Mouse (Mus musculus): Measurements from ENCODE around the gene Zfp697.
A peak's percentile ranks its signal among the peaks of the same experiment; 100 is the strongest.
"Not testable (repeated sequence)": the region's sequence is repeated elsewhere in the genome, so short reads cannot be mapped to it uniquely, and the experiment has no call there.

The Zfp697 gene

GRCm38 (mm10) chr3:98368776-98369175, 13.5 kb upstream of the Zfp697 start:
- no peak for DNase-seq (ENCODE audit: low spot score in 2 of 2)

DNA sequence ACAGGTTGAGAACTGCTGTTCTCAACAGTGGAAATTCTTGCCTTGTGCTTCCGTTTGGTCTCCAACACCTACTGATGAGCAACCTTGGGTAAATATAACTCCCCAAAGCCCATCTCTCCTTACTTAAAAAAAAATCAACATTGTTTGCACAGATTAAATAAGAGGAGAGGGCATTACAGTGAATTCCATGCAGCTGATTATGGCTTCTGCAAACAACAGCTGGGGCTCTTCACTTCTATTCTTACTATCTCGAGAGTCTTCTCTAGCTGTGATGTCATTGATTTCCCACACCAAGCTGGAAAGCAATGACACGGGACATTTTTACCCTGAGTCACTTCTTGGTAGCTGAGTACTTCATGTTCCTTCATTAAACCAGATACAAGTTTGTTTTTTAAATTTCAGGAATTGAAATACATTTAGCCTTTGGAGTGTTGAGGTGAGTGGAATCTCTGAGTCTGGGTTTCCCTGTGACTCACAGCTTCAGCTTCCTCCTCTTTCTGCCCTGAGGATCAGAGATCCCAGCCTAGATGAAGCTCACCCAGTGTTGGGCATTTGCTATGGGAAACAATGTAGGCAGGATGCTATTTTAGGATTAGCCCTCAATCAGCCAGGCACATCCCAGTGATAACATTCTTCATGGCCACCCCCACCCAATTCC, 8.1 kb upstream of the Zfp697 start:
- no peak for DNase-seq (ENCODE audit: low spot score in 2 of 2)

DNA sequence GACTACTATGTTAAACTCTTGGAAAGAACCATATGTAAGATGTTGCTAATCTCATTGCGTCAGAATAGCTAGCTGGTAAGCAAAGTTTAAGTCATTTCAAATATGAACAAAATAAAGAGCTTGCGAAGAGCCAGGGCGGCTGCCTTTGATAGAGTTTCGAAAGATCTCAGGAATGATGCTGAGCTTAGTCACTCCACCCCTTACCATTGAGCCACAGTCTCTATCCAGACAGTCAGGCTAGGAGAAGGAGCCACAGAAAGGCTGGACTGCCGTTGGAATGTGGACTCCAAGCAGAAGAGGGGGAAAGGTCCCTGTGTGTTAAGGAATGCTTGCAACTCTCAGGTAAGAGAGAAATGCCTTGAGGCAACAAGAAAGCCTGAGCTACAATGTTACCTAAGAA, 7.3 kb upstream of the Zfp697 start:
- no peak for DNase-seq (ENCODE audit: low spot score in 2 of 2)

GRCm38 (mm10) chr3:98378267-98378666, 4.0 kb upstream of the Zfp697 start:
- DNase-seq (ENCODE audit: low spot score in 2 of 2) = no peak

GRCm38 (mm10) chr3:98379236-98379635, 3.0 kb upstream of the Zfp697 start:
- no peak for DNase-seq (ENCODE audit: low spot score in 2 of 2)

DNA sequence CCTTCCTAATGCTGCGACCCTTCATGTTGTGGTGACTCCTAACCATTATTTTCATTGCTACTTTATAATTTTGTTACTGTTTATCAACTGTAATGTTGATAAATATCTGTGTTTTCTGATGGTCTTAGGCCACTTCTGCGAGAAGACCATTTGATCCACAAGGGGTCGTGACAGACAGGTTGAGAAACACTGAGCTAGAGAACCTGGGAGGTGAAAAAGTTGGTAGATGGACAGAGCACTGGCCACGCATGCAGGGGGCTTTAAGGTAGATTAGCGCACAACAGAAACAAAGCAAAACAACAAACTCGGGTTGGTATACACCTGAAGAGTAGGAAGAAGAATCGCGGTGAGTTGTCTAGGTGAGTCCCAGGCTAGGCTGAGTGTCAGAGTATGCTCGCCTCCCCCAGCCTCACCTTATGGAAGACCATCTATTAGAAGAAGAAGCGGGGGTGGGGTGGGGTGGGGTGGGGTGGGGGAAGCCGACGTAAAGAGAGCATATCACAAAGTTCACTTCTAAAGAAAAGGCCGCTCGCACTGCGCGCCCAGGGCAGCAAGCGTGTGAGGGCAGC, 500 bp upstream of the Zfp697 start:
- no peak for DNase-seq (ENCODE audit: low spot score in 2 of 2)

DNA sequence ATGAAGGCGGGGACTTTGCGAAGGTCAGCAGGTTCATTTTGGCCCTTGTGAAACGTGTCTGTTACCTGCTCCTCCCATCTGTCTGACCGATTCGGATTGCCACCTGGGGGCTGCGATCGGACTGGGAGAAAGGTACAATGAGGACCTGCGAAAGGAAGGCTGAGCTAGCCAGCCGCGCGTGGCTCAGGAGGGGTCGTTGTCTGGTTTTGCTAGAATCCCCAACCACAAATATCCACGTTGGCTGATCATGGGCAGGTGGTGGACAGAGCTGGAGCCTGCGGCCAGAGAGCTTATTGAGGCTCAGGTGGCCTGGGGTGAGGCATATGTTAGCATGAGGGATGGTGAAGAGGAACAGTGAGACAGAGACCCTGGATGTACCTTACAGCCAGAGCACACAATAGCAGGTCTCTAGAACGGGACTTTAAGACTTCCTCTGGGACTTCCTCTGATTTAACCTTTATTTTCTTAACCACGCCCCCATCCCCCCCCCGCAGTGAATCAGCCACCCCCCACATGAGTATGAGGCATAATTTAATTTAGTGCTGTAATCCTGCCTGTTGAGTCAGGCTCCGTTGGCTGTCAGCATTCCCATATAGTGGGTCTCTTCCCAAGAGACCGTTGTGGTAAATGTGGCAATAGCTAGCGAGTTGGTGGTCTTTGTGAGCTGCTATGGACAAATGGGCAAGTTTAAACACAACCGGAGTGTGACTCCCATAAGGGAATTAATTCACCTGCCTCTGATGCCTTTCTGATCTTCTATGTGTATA, 946 bp downstream of the Zfp697 start:
- no peak for DNase-seq (ENCODE audit: low spot score in 2 of 2)

DNA sequence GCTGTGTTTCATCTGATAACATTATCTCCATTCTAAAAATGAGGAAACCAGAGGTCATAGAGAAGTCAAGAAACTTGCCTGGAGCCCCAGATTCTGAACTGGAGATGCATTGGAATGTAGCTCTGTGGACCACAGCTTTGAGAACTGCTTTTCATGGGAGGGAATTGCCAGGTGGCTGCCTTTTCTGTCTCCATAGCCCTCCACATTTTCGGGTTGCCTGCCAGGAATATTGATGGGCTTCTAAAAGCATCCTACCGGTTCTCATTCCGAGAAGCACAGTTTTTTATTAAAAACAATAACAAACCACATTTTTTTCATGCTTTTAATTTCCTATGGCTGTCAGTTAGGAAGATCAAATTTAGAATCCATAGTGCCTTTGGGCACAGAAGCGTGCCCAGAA, 4.8 kb downstream of the Zfp697 start:
- no peak for DNase-seq (ENCODE audit: low spot score in 2 of 2)

GRCm38 (mm10) chr3:98387756-98388155, 5.5 kb downstream of the Zfp697 start:
- no peak for DNase-seq (ENCODE audit: low spot score in 2 of 2)

GRCm38 (mm10) chr3:98389305-98389704, 7.0 kb downstream of the Zfp697 start:
- no peak for DNase-seq (ENCODE audit: low spot score in 2 of 2)

GRCm38 (mm10) chr3:98404268-98404895, 22.1 kb downstream of the Zfp697 start:
- DNase-seq (ENCODE audit: low spot score in 2 of 2) = not testable (repeated sequence)

- not testable (repeated sequence) for DNase-seq (ENCODE audit: low spot score in 2 of 2)
Measured at GRCm38 (mm10) chr3:98405877-98406276, 23.6 kb downstream of the Zfp697 start.

- DNase-seq (ENCODE audit: low spot score in 2 of 2) = peak in 1 of 2 experiments; percentile 11
Measured at GRCm38 (mm10) chr3:98406569-98407144, 24.4 kb downstream of the Zfp697 start.

DNA sequence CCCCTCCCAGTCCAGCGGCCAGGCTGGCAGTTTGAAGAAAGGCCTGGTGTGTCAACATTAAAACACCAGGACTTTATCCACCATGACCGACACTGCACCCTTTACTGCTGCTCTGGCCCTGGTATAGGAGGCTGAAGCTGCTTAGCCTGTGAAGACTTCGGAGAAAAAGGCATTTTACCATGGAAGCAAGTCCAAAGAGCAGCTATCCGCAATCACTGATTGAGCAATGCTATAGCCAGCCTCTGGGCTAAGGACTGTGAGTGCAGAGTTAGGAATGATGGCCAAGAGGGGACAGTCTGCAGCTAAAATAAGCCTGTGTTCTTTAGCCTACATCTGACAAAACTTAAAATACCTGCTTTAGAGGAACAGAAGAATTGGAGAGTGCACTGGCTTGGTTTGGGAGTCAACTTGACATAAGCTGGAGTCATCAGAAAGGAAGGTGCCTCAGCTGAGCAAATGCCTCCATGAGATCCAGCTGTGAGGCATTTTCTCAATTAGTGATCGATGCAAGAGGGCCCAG, 25.1 kb downstream of the Zfp697 start:
- not testable (repeated sequence) for DNase-seq (ENCODE audit: low spot score in 2 of 2)

- not testable (repeated sequence) for DNase-seq (ENCODE audit: low spot score in 2 of 2)
Measured at GRCm38 (mm10) chr3:98410619-98411580, 28.6 kb downstream of the Zfp697 start.

DNA sequence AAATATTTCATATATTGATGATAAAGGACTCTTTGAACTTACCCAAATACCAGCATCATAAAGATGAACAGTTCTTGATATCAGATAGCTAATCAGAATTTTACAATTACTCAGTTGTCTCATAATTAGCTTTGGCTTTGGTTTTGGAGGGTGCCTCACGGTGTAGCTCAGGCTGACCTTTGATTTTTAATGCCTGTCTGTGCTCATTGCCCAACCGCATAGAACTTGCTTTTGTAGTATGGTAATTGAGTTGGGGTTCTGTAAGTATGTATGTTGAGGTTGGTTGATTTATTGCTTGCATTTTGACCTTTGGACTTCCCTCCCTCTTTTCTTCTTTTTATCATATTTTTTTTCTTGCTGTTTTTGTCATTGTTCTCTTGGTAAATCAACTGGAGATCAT, 31.5 kb downstream of the Zfp697 start:
- no peak for DNase-seq (ENCODE audit: low spot score in 2 of 2)

GRCm38 (mm10) chr3:98414296-98414695, 32.0 kb downstream of the Zfp697 start:
- no peak for DNase-seq (ENCODE audit: low spot score in 2 of 2)

DNA sequence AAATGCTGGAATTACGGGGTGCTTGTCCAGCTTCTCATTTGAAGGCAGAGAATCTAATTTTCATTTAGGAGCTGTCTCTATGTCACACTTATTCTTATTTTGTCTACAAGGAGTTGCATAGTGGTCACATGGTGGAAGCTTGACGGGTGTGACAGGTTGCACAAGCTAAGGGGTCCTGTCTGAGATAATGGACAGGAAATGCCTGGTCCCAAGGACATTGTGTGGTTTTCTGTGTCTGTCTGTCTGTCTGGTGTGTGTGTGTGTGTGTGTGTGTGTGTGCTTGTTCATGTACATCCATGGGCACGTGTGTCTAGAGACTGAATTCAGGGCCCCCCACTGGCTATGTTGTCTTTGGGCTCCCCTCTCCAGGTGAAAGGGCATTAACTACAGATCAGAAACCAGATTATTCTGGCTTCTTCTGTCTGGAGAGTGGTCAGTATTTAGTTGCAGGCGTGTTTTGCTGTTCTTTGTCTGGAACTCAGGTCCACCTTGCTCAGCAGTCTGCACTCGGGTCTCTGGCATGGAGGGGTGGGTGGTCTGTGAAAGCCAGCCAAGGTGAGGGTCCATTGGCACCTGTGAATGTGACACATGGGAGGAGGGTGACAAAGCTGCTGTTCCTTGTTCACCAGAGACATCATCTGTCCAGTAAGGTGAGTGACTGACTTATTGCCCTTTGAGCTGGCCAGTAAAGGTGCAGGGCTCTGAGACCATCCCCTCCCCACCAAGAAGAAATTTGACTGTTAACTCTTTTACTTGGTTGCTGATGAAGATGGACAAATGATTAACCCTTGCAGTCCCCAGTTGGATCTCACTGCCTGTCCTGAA, 34.4 kb downstream of the Zfp697 start:
- DNase-seq (ENCODE audit: low spot score in 2 of 2) = no peak

- DNase-seq (ENCODE audit: low spot score in 2 of 2) = peak in 1 of 2 experiments; percentile 10
Measured at GRCm38 (mm10) chr3:98417328-98417727, 35.1 kb downstream of the Zfp697 start.

All from spleen, postnatal 14 days (tissue).